Mouse (Mus musculus) induced T-regulatory cell, adult 2 months (primary cell): ENCODE data around the gene Mmp20.

Experiments
- DNase-seq: peaks from one replicate; pipeline ENCODE4 v3.0.0-alpha.2; 2012; ENCODE audit warnings: low read depth

The Mmp20 gene

DNA sequence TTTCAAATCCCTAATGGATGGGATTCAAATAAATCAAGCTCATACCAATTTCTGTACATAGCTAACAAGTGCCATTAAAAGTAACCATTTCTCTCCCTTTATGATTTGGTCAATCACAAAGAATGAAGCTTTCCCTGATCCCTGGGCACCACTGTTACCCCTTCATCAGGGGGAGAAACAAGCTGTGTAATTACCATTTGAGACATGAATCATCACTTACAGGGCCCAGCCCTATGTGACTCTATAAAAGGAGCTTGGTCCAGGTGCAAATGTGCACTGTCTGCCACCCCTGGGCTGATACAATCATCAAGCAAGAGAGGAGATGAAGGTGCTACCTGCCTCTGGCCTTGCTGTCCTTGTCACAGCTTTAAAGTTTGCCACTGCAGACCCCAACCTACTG is at the start of gene Mmp20:
Mmp20 (plus strand) TSS at position 301 of the 400 bp plus-strand sequence.
- DNase-seq: no peak

DNA sequence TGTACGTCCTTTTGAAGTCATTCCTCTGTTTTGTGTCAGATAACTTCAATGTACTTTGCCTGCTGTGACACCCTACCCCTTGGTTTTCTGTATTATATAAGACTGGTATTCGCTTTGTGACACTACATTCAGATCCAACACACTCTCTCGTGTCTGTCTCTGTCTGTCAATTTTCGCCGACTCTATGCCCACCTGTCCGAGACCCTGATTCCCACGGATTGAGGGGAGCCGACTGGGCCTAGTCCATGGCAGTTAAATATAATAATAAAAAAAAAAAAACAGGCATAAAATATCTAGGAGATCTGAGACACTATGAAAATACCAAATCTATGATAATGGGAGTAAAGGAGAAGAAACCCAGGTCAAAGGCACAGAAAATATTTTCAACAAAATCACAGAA is 38.0 kb upstream of the Mmp20 start:
- no peak for DNase-seq

DNA sequence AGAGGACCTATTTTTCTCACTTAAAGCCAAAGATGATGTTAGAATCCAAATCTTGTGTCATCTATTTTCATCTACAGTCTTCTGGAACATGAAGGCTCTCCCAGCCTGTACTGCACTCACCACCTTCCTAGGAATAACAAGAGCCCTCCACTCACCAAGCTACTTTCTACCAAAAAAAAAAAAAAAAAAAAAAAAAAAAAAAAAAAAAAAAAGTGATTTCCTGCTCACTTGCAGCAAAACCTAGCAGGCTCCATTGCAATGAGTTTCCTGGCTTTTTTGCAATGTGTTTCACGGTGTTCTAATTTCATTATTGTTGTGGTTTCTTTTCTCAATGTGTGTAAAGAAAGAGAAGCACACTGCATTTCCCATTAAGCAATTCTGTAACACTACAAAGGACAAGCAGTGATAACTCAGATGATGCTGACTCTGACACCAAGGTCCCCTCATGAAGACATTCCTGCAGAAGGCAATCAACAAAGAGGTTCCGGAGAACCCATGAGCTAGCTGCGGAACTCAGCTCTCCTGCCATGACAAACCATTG is 34.7 kb upstream of the Mmp20 start:
- no peak for DNase-seq

DNA sequence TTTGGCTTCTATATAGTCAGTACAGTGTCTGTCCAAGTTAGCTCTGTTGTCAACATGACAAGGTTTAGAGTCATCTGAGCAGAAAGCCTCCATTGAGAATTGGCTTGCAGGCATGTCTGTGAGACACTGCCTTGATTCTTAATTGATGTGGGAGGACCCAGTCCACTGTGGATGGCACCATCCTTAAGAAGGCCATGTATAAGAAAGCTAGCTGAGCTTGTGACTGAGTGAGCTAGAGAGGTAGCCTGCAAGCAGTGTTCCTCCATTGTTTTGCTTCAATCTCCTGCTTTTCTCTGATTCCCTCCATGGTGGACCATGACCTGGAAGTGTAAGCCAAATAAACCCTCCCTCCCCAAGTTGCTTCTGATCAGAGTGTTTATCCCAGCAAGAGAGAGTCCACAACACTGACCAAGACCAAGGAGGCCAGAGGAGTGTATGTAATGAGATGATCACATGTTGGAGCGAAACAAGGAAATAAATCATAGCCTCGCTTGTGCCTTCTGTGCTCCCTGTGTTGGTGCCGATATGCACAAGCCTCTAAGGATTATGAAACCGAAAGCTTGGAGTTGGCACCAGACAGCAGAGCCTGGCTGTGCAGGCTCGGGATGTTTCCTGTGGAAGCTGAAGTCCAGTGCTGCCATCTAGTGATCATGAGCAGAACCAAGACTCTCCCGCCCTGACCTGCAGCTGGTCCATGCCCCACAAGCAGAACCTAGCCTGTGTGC is 33.1 kb upstream of the Mmp20 start:
- peak; percentile 80 for DNase-seq

DNA sequence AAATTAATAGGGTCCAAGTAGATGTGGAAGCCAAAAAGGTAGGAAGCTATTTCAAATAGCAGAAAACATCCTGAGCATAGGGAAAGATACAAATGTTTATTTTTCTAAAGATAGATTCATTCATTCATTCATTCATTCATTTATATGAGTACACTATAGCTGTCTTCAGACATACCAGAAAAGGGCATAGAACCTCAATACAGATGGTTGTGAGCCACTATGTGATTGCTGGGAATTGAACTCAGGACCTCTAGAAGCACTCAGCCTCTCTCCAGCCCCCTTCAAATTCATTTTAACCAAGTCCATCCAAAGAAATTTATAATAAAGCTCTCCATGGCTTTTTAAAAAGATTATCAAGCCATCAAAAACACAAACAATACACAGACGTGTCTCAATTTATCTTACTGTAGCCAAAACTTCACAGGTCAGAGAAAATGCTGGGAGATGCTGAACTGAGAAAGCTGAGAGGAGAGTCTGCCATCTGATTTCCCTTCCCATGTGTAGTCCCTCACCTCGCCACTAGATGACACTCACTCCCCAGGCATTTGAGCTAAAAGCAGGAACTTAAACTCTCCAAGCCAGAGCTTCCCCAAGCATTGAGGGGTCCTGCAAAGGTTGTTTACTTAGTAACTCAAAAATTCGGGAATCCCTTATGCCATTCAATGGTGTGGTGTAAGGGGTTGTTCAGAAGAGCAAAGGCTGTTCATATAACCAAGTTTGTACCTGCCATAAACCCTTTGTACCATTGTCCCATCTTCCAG is 24.9 kb upstream of the Mmp20 start:
- DNase-seq: peak; percentile 75

DNA sequence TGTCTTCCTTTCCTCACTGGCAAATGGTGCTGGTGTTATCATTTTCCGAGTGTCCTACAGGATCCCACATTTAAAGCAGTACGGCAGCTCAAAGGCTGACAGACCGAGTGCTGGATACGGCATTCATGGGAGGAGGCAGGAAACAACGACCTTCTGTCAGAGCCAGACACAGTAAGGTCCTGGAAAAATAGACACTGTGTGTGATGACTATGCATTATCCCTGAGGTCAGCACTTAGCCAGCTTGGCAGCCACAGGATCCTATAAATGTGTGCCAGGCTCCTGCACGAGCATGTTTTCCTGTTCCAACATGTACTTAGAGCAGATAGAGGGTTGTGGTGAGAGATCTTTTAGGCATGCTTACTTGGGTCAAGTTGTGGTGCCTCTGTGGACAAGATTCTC is 24.0 kb upstream of the Mmp20 start:
- DNase-seq: no peak

DNA sequence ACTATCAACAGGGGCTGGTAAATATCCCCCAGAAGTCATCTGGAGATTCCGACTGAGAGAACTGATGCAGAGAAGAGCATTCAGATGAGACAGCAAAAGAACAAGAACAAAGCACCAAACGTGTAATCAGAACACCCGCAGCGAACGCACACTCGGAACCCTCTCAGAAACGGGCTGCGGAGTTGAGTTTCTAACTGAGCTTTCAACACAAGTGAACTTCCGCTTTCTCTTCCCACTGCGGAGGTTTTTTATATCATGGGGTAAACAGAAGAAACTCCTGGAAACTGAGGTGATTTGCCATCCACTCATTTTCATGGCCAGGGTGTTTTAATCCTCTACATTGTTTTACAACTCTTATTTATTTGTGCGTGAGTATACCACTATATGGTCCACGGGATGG is 22.4 kb upstream of the Mmp20 start:
- no peak for DNase-seq

DNA sequence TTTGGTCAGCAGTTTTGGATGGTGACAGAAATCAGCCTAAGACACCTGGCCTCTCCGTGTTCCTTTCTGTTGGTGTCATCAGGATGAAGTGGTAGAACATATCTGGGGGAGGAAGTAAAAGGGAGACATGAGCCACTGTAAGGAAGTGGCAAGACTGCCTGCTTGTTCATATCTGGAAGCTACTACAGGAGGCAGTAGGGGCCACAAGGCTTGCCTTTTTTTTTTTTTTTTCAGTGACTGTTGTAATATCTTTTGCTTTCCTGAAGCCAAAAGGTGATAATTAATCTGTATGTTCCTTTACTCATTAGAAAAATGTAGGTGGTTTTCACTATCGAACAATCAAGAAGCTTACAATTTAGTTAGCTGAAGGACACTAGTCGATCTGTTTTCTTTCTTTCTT is 5.4 kb upstream of the Mmp20 start:
- no peak for DNase-seq

DNA sequence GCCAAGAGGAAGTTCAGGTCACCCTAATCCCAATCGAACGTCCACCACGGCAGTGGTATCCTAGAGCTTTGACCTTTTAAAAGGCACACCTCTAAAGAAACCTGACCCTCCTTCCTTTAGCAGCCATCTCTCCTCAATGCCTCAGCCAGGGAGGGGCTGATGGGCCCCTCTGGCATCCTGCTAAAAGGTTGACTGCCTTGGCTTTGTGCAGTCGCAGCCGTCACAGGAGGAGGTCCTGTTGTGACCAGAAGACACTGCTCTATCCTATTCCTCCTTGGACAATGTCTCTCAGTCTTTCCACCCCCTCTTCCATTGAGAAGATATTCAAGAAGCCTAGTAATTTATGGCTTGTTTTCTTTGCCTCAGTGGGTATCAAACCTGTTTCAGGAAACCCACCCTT is 5.9 kb downstream of the Mmp20 start:
- DNase-seq: no peak

DNA sequence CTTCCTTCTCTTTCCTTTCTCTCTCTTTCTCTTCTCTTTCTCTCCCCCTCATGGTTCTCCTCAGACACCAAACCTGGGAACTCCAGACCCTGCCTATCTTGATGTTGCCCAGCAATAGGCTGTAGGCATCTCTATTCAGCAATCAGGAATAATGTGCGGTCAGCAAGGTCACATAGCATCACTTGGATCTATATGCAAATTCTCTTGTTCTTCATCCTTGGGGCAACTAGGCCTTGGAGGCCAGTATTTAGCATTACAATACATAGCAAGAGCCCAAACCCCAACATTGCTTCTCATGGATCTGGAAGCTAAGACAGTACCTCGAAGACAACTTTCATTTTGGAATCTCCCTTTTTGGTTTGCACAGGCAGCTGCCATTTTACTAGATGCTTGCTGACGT is 19.9 kb downstream of the Mmp20 start:
- no peak for DNase-seq

DNA sequence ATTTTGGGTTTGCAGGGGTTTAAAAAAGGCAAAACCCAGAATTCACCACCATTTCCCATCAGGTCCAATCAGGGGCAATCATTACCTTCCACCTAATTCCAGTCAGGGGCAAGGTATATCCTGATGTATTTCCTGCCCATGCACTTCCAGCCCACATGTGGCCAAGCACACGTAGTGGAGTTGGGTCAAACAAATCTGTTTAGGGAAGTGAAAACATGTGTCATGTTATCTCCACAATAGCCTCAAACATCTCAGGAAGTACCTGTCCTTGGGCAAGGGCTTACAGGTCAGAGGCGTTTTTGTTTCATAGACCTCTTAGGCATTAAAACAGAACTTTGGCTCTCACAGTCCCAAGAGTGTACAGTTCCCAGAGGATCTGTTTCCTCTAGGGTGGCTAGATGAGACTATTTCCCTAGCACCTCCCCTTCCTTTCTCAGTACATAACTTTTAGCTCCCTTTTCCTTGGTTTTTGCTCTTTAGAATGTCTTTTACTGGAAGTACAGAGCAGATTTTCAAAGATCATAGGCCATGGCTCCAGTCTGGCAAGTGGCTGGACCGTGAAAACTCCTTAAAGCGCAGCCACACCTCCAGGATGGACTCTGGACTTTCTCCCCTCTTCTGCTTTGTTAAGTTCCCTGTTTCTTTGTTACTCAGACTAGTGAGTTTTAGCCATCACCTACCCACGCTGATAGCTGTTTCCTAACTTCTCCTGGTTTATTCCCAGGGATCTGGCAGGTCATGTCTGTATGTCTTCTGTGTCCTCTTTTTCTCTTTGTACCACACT is 22.6 kb downstream of the Mmp20 start:
- no peak for DNase-seq

DNA sequence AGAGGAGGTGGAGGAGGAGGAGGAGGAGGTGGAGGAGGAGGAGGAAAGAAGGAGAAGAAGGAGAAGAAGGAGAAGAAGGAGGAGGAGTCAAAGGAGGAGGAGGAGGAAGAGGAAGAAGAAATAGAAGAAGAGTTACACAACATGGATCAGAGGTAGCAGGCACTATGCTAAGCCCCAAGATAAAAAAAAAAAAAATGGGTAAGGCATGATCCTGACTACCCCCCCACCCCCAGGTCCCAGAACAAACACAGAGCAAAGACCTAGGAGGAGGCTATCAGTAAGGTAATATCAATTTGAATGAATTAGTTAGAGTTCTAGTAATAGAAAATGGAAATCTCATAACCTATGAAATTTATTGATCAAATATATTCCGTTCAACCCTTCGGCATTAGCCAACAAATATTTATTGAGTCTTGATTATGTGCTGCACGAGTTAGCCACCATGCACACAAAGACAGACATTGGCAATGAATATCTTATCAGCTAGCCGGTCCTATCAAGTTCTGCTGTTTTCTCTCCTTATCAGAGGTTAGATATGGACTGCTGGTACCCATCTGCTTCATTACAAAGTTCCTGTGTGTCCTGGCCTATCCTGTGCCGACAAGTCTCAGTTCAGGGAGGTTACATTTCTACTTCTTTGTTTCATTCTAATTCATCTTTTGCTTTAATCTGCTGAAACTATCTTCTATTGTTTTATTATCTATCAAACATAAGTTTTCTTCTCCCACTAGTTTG is 24.5 kb downstream of the Mmp20 start:
- no peak for DNase-seq

DNA sequence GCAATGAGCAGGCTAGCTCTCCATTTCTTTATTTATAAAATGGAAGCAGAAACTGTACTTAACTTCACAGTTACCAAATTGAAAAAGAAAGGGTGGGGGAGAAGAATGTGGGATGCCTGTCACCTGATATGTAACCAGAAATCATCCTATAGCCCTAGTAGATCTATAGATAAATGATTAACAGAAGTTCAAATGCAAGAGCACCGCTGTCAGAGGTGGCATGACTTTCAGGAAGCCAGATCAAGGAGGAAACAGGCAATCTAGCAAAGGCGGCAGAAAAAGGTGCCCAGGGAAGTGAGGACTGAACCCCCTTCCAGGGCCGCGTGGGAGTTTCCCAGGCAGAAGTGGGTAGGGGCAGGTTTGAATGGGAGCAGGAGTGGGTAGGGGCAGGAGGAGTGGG is 29.9 kb downstream of the Mmp20 start:
- DNase-seq: no peak

DNA sequence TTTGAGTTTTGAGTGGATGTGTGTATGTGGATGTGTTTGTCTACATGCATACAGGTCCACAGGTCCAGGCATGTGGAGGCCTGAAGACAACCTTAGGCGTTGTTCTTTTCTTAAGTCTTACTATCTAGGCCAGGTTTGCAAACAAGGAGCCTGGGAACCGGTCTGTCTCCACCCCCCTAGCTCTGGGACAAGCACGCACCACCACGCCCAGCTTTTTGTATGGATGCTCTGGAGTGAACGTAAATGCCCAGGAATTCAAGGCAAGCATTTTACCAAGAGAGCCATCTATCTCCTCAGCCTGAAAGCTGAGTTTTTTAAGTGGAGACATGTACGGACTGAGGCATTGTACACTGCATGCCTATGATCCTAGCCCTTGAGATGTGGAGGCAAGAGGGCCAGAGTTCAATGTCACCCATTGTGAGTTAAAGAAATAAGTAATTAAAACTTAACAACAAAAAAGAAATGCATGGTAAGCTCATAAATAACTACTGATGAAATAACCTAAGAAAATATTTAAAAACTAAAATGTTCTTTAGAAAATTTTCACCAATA is 31.5 kb downstream of the Mmp20 start:
- DNase-seq: no peak

DNA sequence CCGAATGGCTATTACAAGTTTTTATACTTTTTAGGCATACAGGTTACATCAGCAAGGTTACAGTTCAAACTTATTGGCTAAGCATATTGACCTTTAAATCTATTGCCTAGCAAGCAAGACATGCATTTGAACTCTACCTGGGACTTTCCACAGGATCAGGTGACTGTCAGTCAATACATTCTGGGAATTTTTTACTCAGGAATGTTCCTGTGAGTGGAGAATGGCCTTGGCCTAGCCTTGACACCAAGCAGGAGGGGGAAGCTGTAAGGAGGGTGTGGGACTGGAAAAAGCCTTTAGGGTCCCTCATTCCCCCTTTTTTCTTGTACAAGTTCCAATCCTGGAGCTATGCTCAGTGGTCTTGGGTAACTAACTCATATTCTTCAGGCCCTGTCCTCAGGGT is 33.3 kb downstream of the Mmp20 start:
- DNase-seq: no peak

DNA sequence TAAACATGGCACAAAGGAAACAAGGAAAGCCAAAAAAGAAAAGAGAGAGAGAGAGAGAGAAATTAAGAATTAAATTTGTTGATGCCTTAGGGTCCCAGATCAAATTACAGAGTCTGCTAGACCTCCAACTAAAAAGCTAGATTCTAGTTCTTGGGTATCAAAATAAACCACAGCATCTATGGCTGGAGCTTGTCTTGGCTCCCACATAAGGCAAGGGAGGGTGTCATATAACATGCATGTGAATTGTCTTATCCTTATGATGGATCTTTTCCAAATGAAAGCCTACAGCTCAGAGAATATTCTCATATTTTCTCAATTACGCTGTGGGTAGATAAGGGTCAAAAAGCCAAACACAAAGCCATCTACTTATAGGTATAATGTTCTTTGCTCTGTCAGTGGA is 41.6 kb downstream of the Mmp20 start:
- no peak for DNase-seq

DNA sequence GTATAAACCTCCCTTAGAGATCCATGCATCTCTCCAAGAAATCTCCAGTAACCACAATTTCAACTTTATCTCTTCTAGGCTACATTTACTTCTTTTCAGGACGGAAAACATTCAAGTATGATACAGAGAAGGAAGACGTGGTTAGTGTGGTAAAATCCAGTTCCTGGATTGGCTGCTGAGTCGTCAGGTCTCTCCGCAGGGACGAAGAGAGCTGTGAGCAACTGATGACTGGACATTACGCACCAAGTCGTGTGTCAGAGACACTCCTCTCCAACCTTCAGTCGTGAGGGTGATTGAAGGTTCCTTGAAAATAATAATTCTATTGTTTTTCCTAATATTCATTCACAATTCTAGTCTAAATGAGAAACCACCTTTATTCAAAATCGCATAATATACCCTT is 45.0 kb downstream of the Mmp20 start:
- DNase-seq: no peak

DNA sequence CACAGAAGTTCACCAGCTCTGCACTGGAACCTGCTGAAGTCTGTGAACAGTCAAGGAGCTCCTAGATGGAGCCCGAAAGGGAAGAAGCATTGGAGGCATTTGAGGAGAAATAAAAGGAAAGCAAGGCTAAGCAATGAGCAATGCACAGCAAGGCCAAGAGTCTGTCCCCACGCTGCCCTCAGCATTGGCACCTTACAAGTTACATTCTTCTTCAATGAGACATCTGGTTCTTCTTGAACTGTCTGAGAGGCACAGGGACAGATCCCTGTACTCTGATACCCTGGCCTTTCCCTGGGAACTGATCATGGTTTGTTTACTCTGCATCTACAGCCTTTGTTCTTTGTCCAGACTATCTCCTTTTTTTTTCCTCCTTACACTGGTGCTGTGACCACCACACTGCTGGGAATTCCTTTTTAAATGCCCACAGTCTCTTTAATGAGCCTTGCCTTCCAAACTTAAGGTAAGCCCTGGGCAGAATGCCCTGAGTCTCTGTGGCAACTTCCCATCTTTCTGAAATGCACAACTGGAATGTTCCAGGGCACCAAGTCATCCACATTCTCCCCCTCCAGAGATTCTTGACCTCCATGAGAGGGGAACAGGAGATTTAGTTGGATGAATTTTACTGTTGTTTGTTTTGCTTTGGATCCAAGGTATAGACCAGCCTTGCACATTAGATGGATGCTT is 50.3 kb downstream of the Mmp20 start:
- DNase-seq: no peak

DNA sequence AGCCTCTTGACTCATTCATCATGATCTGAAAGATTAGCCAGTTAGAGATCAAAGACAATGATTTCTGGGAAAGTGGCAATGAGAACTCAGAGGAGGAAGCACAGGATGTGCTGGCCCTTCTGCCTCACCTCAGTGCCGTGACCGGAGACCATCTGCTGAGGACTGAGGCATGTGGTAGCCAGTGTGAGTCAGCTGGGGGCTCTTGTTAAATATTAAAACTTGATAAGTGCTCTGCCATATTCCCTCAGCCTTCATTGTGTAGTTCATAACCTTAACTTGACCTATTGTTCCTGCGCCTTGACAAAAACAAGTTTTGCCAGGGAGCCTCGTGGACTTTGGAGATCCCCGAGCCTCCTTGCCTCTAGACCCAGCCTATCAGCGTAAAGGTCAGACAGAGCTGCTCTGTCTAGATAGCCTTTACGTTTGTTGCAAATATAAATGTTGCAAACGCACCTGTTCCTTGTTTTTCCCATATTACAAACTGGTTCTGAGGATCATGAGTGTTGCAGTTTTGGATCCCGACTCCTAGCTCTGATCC is 54.1 kb downstream of the Mmp20 start:
- DNase-seq: no peak

DNA sequence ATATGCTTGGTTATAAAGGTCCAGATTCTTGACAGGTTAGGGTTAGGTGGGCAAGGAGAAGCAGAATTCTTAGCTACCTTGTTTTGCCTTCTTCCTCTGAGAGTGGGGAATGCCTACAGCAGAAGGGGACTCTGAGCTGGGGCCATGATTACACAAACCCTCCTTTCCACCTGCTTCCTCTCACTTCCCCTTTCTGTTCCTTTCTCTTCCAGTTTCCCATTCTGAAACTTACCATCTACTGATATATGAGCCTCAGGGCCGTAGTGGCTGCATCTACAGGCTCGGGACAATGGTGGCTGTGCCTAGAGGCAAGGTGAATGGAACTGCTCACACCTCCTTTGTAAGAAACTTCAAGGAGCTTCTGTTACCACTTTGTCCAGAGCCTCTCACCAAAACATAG is 58.0 kb downstream of the Mmp20 start:
- no peak for DNase-seq

DNA sequence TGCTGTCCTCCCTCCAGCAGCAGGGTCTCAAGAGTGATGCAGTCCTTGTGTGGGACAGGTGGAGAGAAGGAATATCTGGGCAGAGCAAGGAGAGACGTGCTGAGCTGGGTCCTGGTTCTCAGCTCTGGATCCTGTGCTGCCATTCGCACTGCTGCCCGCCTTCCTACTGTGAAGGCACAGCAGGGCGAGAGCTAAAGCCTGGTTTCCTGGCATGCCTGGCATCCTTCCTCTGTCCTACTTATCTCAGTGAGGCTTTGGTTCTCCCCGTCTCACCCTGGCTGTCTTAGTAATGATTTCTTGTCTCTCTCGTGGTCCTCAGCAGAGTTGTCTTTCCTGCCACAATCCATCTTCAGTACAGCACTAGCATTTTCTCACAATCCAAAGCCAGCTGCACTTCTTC is 61.8 kb downstream of the Mmp20 start:
- no peak for DNase-seq
